ENCODE assay signal across 18 mouse cellular contexts in the genomic region with DNA sequence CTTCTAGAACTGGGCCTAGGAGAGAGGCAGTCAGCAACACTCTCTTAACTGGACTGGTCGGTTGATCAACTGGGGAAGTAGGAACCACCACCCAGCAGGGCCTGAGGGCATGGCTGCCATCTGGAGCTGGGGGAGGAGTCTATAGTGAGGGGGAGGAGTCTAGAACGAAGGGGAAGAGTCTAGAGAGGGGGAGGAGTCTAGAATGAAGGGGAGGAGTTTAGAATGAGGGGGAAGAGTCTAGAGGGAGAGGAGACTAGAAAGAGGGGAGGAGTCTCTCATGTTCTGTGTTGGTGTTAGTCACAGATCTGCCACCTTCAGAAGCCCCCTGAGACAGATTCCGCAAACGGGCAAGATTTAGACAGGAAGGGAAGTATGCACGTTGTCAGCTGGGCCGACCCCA. TPM values are rescaled to one million over a fixed set of nuclear protein-coding genes. Genes with fewer than 3 reads are reported as not detected.
A peak's percentile ranks its signal among the peaks of the same experiment; 100 is the strongest.
DNase-seq lines count a peak whose midpoint lies in the region; ATAC-seq and TF ChIP-seq lines count a peak whose summit lies in the region.
"Had no signal": no experiment of that assay in that cellular context is flagged by ENCODE, and none has a peak within 500 bp of the region (broad histone marks: within the 10 kb centered on the region; RNA-seq: fewer than 3 reads in every experiment).

No protein-coding gene starts in this region.

- H3K4me3 ChIP-seq in ES-Bruce4 (ENCODE audit: low read depth, low read length), result 0 out of 2 replicates have a peak overlapping the region, but pooled peaks have one; percentile 8
- H3K4me3 ChIP-seq in liver, embryonic 16.5 days (ENCODE audit: low read depth, low read length), result no peak overlapping the region
- H3K4me3 ChIP-seq: embryonic facial prominence, embryonic 13.5 days; gastrocnemius, adult 2 months had no signal

- H3K9me3 ChIP-seq in ES-Bruce4 (replicated peaks; ENCODE audit: control insufficient read depth, insufficient read depth, low read length, poor library complexity, severe bottlenecking), result no peaks in the 10 kb centered on the region
- H3K9me3 ChIP-seq in liver, embryonic 16.5 days (replicated peaks; ENCODE audit: control insufficient read depth, low read length), result no peaks in the 10 kb centered on the region
- H3K9me3 ChIP-seq: embryonic facial prominence, embryonic 13.5 days had no signal

- TF ChIP-seq CTCF in ES-Bruce4 (IDR thresholded peaks at IDR 0.05; ENCODE audit: low read depth, low read length), result no peak

- no peak overlapping the region for H3K4me2 ChIP-seq in liver, embryonic 16.5 days (ENCODE audit: low read depth, low read length)
- H3K4me2 ChIP-seq: embryonic facial prominence, embryonic 13.5 days had no signal

- 35% methylated on average over 6 of the region's 6 CpGs for WGBS in liver, embryonic 16.5 days (ENCODE audit: insufficient replicate concordance)

- DNase-seq in A20 (ENCODE audit: low read depth, low spot score), result peak; percentile 59
- no peak for DNase-seq in ovary, postnatal 10 days (ENCODE audit: low spot score)
- no peak for DNase-seq in left cerebral cortex, adult 8-10 months (ENCODE audit: low spot score in 2 of 2)
- DNase-seq in left cerebral cortex, adult 9 months (ENCODE audit: low spot score in 2 of 2), result no peak
- no peak for DNase-seq in adrenal gland, postnatal 14 days
- DNase-seq: cerebellum, postnatal 14 days; gastrocnemius, adult 2 months; heart, postnatal 36 days; lung, adult 18-20 months; thymus, adult 18-20 months had no signal

- 0 out of 2 replicates have a peak, but pooled peaks have one; percentile 12 for ATAC-seq in erythroblast, adult 5-6 weeks (replicated peaks; ENCODE audit: low FRiP score, poor library complexity, severe bottlenecking)
- peak; percentile 33; the same call in 1 of the 2 replicates for ATAC-seq in liver, embryonic 16.5 days (ENCODE audit: low read depth)
- ATAC-seq: forebrain, embryonic 14.5 days; inflammation-experienced regulatory T-cells, adult 6 months had no signal

- no peak for TF ChIP-seq POLR2A in ES-Bruce4 (IDR thresholded peaks at IDR 0.05; ENCODE audit: insufficient read depth, low read length)

- H3K27me3 ChIP-seq in ES-Bruce4 (ENCODE audit: control insufficient read depth, insufficient read depth, low read length, poor library complexity, severe bottlenecking), result no peaks in the 10 kb centered on the region
- H3K27me3 ChIP-seq in liver, embryonic 16.5 days (ENCODE audit: control insufficient read depth, insufficient read depth, low read depth, low read length), result peaks cover 5% of the 10 kb centered on the region; the same call in 1 of the 2 replicates

- TF ChIP-seq EP300 in ES-Bruce4 (IDR thresholded peaks at IDR 0.05; ENCODE audit: insufficient read depth, low read depth, low read length), result no peak

- H3K36me3 ChIP-seq in ES-Bruce4 (ENCODE audit: control insufficient read depth, insufficient read depth, low read length, poor library complexity, severe bottlenecking), result peaks cover 5% of the 10 kb centered on the region; the same call in 1 of the 2 replicates
- no peaks in the 10 kb centered on the region for H3K36me3 ChIP-seq in liver, embryonic 16.5 days (ENCODE audit: control insufficient read depth, insufficient read depth)
- H3K36me3 ChIP-seq: embryonic facial prominence, embryonic 13.5 days had no signal

- H3K9ac ChIP-seq in ES-Bruce4 (ENCODE audit: low read depth, poor library complexity, severe bottlenecking), result no peak overlapping the region
- no peak overlapping the region for H3K9ac ChIP-seq in liver, embryonic 16.5 days (ENCODE audit: low read depth, low read length)
- H3K9ac ChIP-seq: embryonic facial prominence, embryonic 13.5 days had no signal

- H3K4me1 ChIP-seq in ES-Bruce4 (ENCODE audit: control insufficient read depth, insufficient read depth, low read length), result no peaks in the 10 kb centered on the region
- H3K4me1 ChIP-seq in liver, embryonic 16.5 days (ENCODE audit: control insufficient read depth, low read depth, low read length), result peaks cover 21% of the 10 kb centered on the region

- no peak overlapping the region for H3K27ac ChIP-seq in ES-Bruce4 (ENCODE audit: insufficient read depth, low read length)
- H3K27ac ChIP-seq in liver, embryonic 16.5 days (ENCODE audit: low read length), result no peak overlapping the region
- H3K27ac ChIP-seq: embryonic facial prominence, embryonic 13.5 days; gastrocnemius, adult 2 months; kidney, postnatal 0 days; macrophage had no signal

RNA-seq across cellular contexts. Expression of a gene that starts 11.7 kb away (rescaled TPM):
- 2.0 and 2.4 TPM in 2 replicates for polyA plus RNA-seq in ES-Bruce4 (2011; ENCODE audit: insufficient read depth, insufficient read length, low read depth, missing spikeins)
- 31.3 and 37.1 TPM in 2 replicates for total RNA-seq in erythroblast, adult 5-6 weeks (2015; ENCODE audit: low replicate concordance)
- 12.3 and 20.9 TPM in 2 replicates for total RNA-seq in erythroblast, adult 5-6 weeks (2017; ENCODE audit: low replicate concordance)
- 20.3 and 30.0 TPM in 2 replicates for polyA plus RNA-seq in liver, embryonic 16.5 days (2015; fragmentation: Nextera tagmentation; extraction: Ambion mirVana)
- 1 to 10 TPM; 1.7 to 5.8 (median 4.5) TPM for total RNA-seq in left cerebral cortex, adult 8-10 months (2022)
- total RNA-seq in adrenal gland, postnatal 14 days (2021), result 26.1 and 32.9 TPM in 2 replicates
- total RNA-seq: gastrocnemius, adult 2 months had no signal

RNA-seq across cellular contexts. Expression of a gene that starts 29.8 kb away (rescaled TPM):
- 25.1 and 28.1 TPM in 2 replicates for polyA plus RNA-seq in ES-Bruce4 (2011; ENCODE audit: insufficient read depth, insufficient read length, low read depth, missing spikeins)
- total RNA-seq in erythroblast, adult 5-6 weeks (2015; ENCODE audit: low replicate concordance), result 3.6 and 4.0 TPM in 2 replicates
- total RNA-seq in erythroblast, adult 5-6 weeks (2017; ENCODE audit: low replicate concordance), result 4.5 and 4.9 TPM in 2 replicates
- polyA plus RNA-seq in liver, embryonic 16.5 days (2015; fragmentation: Nextera tagmentation; extraction: Ambion mirVana), result 1.8 TPM in 2 replicates
- 10 to 100 TPM; 12.4 to 15.1 (median 14.4) TPM for total RNA-seq in left cerebral cortex, adult 8-10 months (2022)
- 8.1 and 11.9 TPM in 2 replicates for total RNA-seq in adrenal gland, postnatal 14 days (2021)

RNA-seq across cellular contexts. Expression of a gene that starts 30.0 kb away (rescaled TPM):
- polyA plus RNA-seq in ES-Bruce4 (2011; ENCODE audit: insufficient read depth, insufficient read length, low read depth, missing spikeins), result 15.4 and 30.0 TPM in 2 replicates
- total RNA-seq in erythroblast, adult 5-6 weeks (2015; ENCODE audit: low replicate concordance), result 30.4 and 56.8 TPM in 2 replicates
- 32.1 and 37.9 TPM in 2 replicates for total RNA-seq in erythroblast, adult 5-6 weeks (2017; ENCODE audit: low replicate concordance)
- polyA plus RNA-seq in liver, embryonic 16.5 days (2015; fragmentation: Nextera tagmentation; extraction: Ambion mirVana), result 18.0 and 20.6 TPM in 2 replicates
- total RNA-seq in left cerebral cortex, adult 8-10 months (2022), result 10 to 100 TPM in 1 of 4 experiments, 1 to 10 TPM in 3; 6.8 to 10.0 (median 7.6) TPM
- total RNA-seq in adrenal gland, postnatal 14 days (2021), result 3.6 and 14.8 TPM in 2 replicates
